Mouse (Mus musculus): ENCODE data around the gene Pla2g10. TPM values are rescaled to one million over a fixed set of nuclear protein-coding genes. Genes with fewer than 3 reads are reported as not detected.

Gene Pla2g10
- polyA plus RNA-seq, 2 experiments, result 0.19 TPM; not detected in 1

DNA sequence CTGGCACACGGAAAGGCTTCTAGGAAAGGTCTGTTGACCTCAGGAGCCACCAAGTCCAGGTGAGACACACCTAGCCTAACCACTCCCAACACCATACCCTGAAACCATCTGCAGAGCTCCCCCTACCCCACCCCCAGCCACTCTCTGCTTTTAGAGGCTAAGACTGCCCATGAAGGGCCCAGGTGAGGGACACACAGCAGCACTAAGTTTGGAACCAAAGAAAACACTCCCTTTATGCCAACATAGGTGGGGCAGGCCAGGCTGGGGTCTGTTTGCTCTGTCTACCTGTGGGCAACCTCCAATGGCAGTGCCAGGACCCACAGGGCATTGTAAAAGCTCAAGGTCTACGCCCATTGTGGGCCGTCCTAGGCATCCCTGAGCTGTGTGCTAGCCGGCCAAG is 1.4 kb downstream of the Pla2g10 start:
- ATAC-seq (ENCODE audit: low FRiP score, low read depth) (no peak), DNase-seq (ENCODE audit: low spot score) (no peak)
- WGBS, result 73% methylated on average over 4 of the region's 4 CpGs
- Histone ChIP-seq H3K4me3 (replicated peaks; ENCODE audit: low read length) (no peak overlapping the region), H3K27me3 (ENCODE audit: control insufficient read depth, insufficient read depth, low read length) (no peaks in the 10 kb centered on the region), H3K4me1 (ENCODE audit: control insufficient read depth, insufficient read depth, low read length) (no peaks in the 10 kb centered on the region), H3K36me3 (ENCODE audit: control insufficient read depth, insufficient read depth, low read length) (no peaks in the 10 kb centered on the region), H3K27ac (replicated peaks; ENCODE audit: low read depth, low read length) (no peak overlapping the region), H3K9ac (ENCODE audit: low read depth, low read length, severe bottlenecking) (no peak overlapping the region), H3K4me2 (replicated peaks; ENCODE audit: low read depth, low read length, severe bottlenecking) (no peak overlapping the region), H3K9me3 (ENCODE audit: control insufficient read depth, low read length) (no peaks in the 10 kb centered on the region)
- TF ChIP-seq POLR2A (IDR thresholded peaks at IDR 0.05; ENCODE audit: borderline replicate concordance, extremely low read depth, insufficient read depth, insufficient read length), result no peak

- 91% methylated on average over 5 of the region's 5 CpGs for WGBS
These were observed 2.9 kb downstream of the Pla2g10 start for GRCm38 (mm10) chr16:13727811-13728335.

GRCm38 (mm10) chr16:13722937-13723336 is 7.8 kb downstream of the Pla2g10 start:
- no peaks in the 10 kb centered on the region for H3K36me3 ChIP-seq (ENCODE audit: control insufficient read depth, insufficient read depth, low read length)
- H3K27ac ChIP-seq (replicated peaks; ENCODE audit: low read depth, low read length), result no peak overlapping the region
- ATAC-seq (ENCODE audit: low FRiP score, low read depth) (no peak), DNase-seq (ENCODE audit: low spot score) (no peak)
- H3K27me3 ChIP-seq (ENCODE audit: control insufficient read depth, insufficient read depth, low read length), result no peaks in the 10 kb centered on the region
- no peak for TF ChIP-seq POLR2A (IDR thresholded peaks at IDR 0.05; ENCODE audit: borderline replicate concordance, extremely low read depth, insufficient read depth, insufficient read length)
- H3K4me3 ChIP-seq (replicated peaks; ENCODE audit: low read length), result no peak overlapping the region
- H3K4me1 ChIP-seq (ENCODE audit: control insufficient read depth, insufficient read depth, low read length), result no peaks in the 10 kb centered on the region
- no peak overlapping the region for H3K9ac ChIP-seq (ENCODE audit: low read depth, low read length, severe bottlenecking)
- no peaks in the 10 kb centered on the region for H3K9me3 ChIP-seq (ENCODE audit: control insufficient read depth, low read length)
- 38% methylated on average over 10 of the region's 10 CpGs for WGBS
- no peak overlapping the region for H3K4me2 ChIP-seq (replicated peaks; ENCODE audit: low read depth, low read length, severe bottlenecking)

More at GRCm38 (mm10) chr16:13727811-13728335, 2.9 kb downstream of the Pla2g10 start:
- H3K4me2 ChIP-seq (replicated peaks; ENCODE audit: low read depth, low read length, severe bottlenecking), result no peak overlapping the region
- no peak for TF ChIP-seq POLR2A (IDR thresholded peaks at IDR 0.05; ENCODE audit: borderline replicate concordance, extremely low read depth, insufficient read depth, insufficient read length)
- no peak overlapping the region for H3K4me3 ChIP-seq (replicated peaks; ENCODE audit: low read length)
- ATAC-seq (ENCODE audit: low FRiP score, low read depth) (no peak), DNase-seq (ENCODE audit: low spot score) (no peak)
- no peaks in the 10 kb centered on the region for H3K9me3 ChIP-seq (ENCODE audit: control insufficient read depth, low read length)
- no peak overlapping the region for H3K9ac ChIP-seq (ENCODE audit: low read depth, low read length, severe bottlenecking)
- no peak overlapping the region for H3K27ac ChIP-seq (replicated peaks; ENCODE audit: low read depth, low read length)
- no peaks in the 10 kb centered on the region for H3K27me3 ChIP-seq (ENCODE audit: control insufficient read depth, insufficient read depth, low read length)
- H3K36me3 ChIP-seq (ENCODE audit: control insufficient read depth, insufficient read depth, low read length), result no peaks in the 10 kb centered on the region
- H3K4me1 ChIP-seq (ENCODE audit: control insufficient read depth, insufficient read depth, low read length), result no peaks in the 10 kb centered on the region

- Histone ChIP-seq H3K4me1 (ENCODE audit: control insufficient read depth, insufficient read depth, low read length) (no peaks in the 10 kb centered on the region), H3K9me3 (ENCODE audit: control insufficient read depth, low read length) (no peaks in the 10 kb centered on the region), H3K27me3 (ENCODE audit: control insufficient read depth, insufficient read depth, low read length) (no peaks in the 10 kb centered on the region), H3K27ac (replicated peaks; ENCODE audit: low read depth, low read length) (no peak overlapping the region), H3K36me3 (ENCODE audit: control insufficient read depth, insufficient read depth, low read length) (no peaks in the 10 kb centered on the region), H3K9ac (ENCODE audit: low read depth, low read length, severe bottlenecking) (no peak overlapping the region), H3K4me2 (replicated peaks; ENCODE audit: low read depth, low read length, severe bottlenecking) (no peak overlapping the region), H3K4me3 (replicated peaks; ENCODE audit: low read length) (no peak overlapping the region)
- 87% methylated on average over 2 of the region's 2 CpGs for WGBS
- DNase-seq (ENCODE audit: low spot score) (no peak), ATAC-seq (ENCODE audit: low FRiP score, low read depth) (no peak)
- no peak for TF ChIP-seq POLR2A (IDR thresholded peaks at IDR 0.05; ENCODE audit: borderline replicate concordance, extremely low read depth, insufficient read depth, insufficient read length)
These were observed 13.8 kb downstream of the Pla2g10 start for GRCm38 (mm10) chr16:13716821-13717553.

DNA sequence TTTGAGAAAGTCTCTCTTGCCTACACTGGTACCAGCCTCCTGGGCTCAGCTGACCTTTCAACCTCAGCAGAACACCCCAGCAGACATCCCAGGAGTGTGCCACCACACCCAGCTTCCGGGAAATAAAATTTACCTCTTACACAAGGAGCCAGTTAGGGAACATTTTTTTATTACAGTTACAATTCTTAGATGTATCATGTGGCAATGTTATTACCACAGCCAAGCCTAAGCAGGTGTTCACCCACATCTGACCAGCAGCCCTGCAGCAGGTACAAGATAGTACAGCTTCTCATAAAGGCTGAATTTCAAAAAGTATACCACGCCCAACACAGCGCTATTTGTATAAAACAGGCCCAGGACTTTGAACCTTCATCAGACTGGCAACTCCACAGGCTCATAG is 15.9 kb downstream of the Pla2g10 start:
- DNase-seq (ENCODE audit: low spot score) (no peak), ATAC-seq (ENCODE audit: low FRiP score, low read depth) (no peak)
- Histone ChIP-seq H3K4me1 (ENCODE audit: control insufficient read depth, insufficient read depth, low read length) (no peaks in the 10 kb centered on the region), H3K27me3 (ENCODE audit: control insufficient read depth, insufficient read depth, low read length) (no peaks in the 10 kb centered on the region), H3K9ac (ENCODE audit: low read depth, low read length, severe bottlenecking) (no peak overlapping the region), H3K4me3 (replicated peaks; ENCODE audit: low read length) (no peak overlapping the region), H3K4me2 (replicated peaks; ENCODE audit: low read depth, low read length, severe bottlenecking) (no peak overlapping the region), H3K27ac (replicated peaks; ENCODE audit: low read depth, low read length) (no peak overlapping the region), H3K36me3 (ENCODE audit: control insufficient read depth, insufficient read depth, low read length) (no peaks in the 10 kb centered on the region), H3K9me3 (ENCODE audit: control insufficient read depth, low read length) (no peaks in the 10 kb centered on the region)
- no peak for TF ChIP-seq POLR2A (IDR thresholded peaks at IDR 0.05; ENCODE audit: borderline replicate concordance, extremely low read depth, insufficient read depth, insufficient read length)
- WGBS, result 74% methylated on average over 3 of the region's 3 CpGs

Data from limb, embryonic 14.5 days (tissue).